Mouse (Mus musculus): Measurements from ENCODE around the gene Cda. TPM values are rescaled to one million over a fixed set of nuclear protein-coding genes. Genes with fewer than 3 reads are reported as not detected.

Gene Cda
- total RNA-seq, 1 experiment from 2014 or later, result not detected

Other genes with a start within 250 kb of the Cda start
- 170 and 181 TPM in 2 replicates for gene Hp1bp3, start 151.7 kb downstream of the Cda start, total RNA-seq (2017)
- gene Sh2d5, start 117.6 kb downstream of the Cda start, total RNA-seq (2017), result 0.12 and 0.47 TPM in 2 replicates
- not detected in 2 replicates for gene Kif17, start 117.6 kb downstream of the Cda start, total RNA-seq (2017)
- 32.8 and 33.4 TPM in 2 replicates for gene Ddost, start 63.3 kb downstream of the Cda start, total RNA-seq (2017)
- gene Pink1, start 41.7 kb downstream of the Cda start, total RNA-seq (2017), result 68.0 and 75.8 TPM in 2 replicates
- gene Fam43b, start 28.5 kb upstream of the Cda start, total RNA-seq (2017), result not detected in 2 replicates
- gene Mul1, start 66.7 kb upstream of the Cda start, total RNA-seq (2017), result 7.2 and 10.4 TPM in 2 replicates
- 0.23 and 0.25 TPM in 2 replicates for gene Camk2n1, start 86.3 kb upstream of the Cda start, total RNA-seq (2017)

Measured in neutrophil, adult 5-6 weeks (primary cell).